Mouse (Mus musculus) forebrain, embryonic 15.5 days (tissue): ENCODE results near the gene Tha1. TPM values are rescaled to one million over a fixed set of nuclear protein-coding genes. Genes with fewer than 3 reads are reported as not detected.

Experiments used
- ATAC-seq: fragments of 200-750 bp; cut with Nextera tagmentation; replicated peaks from 2 replicates; pipeline ENCODE4 v1.8.0; 2017; ENCODE audit warnings: mild to moderate bottlenecking, moderate TSS enrichment, moderate library complexity
- H3K27ac ChIP-seq: fragments of 300-500 bp; sonication (generic); replicated peaks from 2 replicates; pipeline ENCODE4 v1.5.1; 2015; ENCODE audit warnings: mild to moderate bottlenecking, inconsistent platforms
- H3K27me3 ChIP-seq: fragments of 300-500 bp; sonication (generic); 2 replicates; pipeline ENCODE4 v1.6.1; 2015; ENCODE audit warnings: inconsistent platforms
- H3K36me3 ChIP-seq: fragments of 300-500 bp; sonication (generic); 2 replicates; pipeline ENCODE4 v1.6.1; 2015; ENCODE audit warnings: mild to moderate bottlenecking, inconsistent platforms
- H3K4me1 ChIP-seq: fragments of 300-500 bp; sonication (generic); 2 replicates; pipeline ENCODE4 v1.6.1; 2015; ENCODE audit warnings: inconsistent platforms
- H3K4me2 ChIP-seq: fragments of 300-500 bp; sonication (generic); replicated peaks from 2 replicates; pipeline ENCODE4 v1.6.1; 2015; ENCODE audit warnings: mild to moderate bottlenecking, inconsistent platforms
- H3K4me3 ChIP-seq: fragments of 300-500 bp; sonication (generic); 2 replicates; pipeline ENCODE4 v1.5.1; 2015; ENCODE audit warnings: mild to moderate bottlenecking, inconsistent platforms
- H3K9ac ChIP-seq: fragments of 300-500 bp; sonication (generic); replicated peaks from 2 replicates; pipeline ENCODE4 v1.6.1; 2015; ENCODE audit warnings: mild to moderate bottlenecking, inconsistent platforms
- H3K9me3 ChIP-seq: fragments of 300-500 bp; sonication (generic); 2 replicates; pipeline ENCODE4 v1.6.1; 2016; ENCODE audit warnings: inconsistent platforms
- WGBS: fragments of 180-500 bp; shearing (Covaris S2); methylation state at CpG from one replicate; pipeline ENCODE4 v1.1.7; 2015; ENCODE audit warnings: mixed read lengths; 5-methylcytosine and 5-hydroxymethylcytosine counted together
- polyA plus RNA-seq: library from polyadenylated mRNA; unstranded; fragments of >200 nt; fragmentation: Nextera tagmentation; extraction: Ambion mirVana; gene quantifications from 2 replicates; pipeline ENCODE4 v1.2.1, GENCODE M21; 2015

Gene Tha1
- polyA plus RNA-seq, 1 experiment from 2014 or later = 3.6 TPM

DNA sequence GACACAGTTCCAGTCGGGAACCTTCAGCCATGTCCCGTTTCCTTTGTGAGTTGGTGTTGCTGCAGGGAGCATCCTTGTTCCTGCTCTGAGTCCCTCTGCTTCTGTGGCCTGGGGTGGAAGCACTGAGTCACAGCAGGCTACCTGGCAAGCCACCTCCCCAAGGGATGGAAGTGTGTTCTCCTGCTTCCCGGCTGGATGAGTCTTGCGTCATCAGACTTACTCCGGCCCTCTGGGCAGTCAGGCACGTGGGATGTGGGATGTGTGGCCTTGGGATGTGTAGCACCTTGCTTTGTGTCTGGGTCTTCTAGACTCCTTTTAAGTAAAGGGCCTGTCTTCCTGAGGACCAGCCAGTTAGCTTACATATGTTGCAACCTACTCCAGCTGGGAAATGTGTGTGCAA lies 6.4 kb upstream of the Tha1 start:
- WGBS = 76% methylated on average over 6 of the region's 6 CpGs
- Histone ChIP-seq H3K4me3 (no peak overlapping the region), H3K9ac (no peak overlapping the region), H3K9me3 (no peaks in the 10 kb centered on the region), H3K4me2 (no peak overlapping the region), H3K36me3 (no peaks in the 10 kb centered on the region), H3K27ac (no peak overlapping the region), H3K27me3 (0 out of 2 replicates have a peak, but pooled peaks cover 3% of the 10 kb centered on the region), H3K4me1 (peaks cover 21% of the 10 kb centered on the region)
- no peak for ATAC-seq

DNA sequence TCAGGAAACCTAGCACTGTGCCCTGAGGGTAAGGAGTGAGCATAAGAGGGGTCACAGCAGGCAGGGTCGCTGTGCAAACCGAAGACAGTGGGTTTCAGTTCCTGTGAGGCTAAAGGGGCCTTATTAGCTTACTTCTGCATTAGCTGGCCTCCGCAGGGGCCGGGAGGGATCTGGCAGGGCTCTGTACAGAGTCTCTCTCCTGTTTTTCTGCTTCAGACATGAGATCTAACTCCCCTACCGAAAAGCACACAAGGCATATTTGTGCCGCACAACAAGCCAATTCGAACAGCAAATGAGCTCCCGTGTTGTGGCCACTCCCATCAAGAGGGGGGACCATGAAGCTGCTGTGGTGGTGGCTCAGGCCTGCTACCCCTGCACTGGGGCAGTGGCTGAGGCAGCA lies 5.6 kb upstream of the Tha1 start:
- Histone ChIP-seq H3K4me1 (peaks cover 21% of the 10 kb centered on the region), H3K27ac (peak overlapping the region; percentile 42), H3K4me2 (peak overlapping the region; percentile 12; the same call in 1 of the 2 replicates), H3K9me3 (no peaks in the 10 kb centered on the region), H3K36me3 (no peaks in the 10 kb centered on the region), H3K27me3 (0 out of 2 replicates have a peak, but pooled peaks cover 3% of the 10 kb centered on the region), H3K4me3 (no peak overlapping the region), H3K9ac (no peak overlapping the region)
- peak; percentile 44 for ATAC-seq
- 9% methylated on average over 8 of the region's 8 CpGs for WGBS

DNA sequence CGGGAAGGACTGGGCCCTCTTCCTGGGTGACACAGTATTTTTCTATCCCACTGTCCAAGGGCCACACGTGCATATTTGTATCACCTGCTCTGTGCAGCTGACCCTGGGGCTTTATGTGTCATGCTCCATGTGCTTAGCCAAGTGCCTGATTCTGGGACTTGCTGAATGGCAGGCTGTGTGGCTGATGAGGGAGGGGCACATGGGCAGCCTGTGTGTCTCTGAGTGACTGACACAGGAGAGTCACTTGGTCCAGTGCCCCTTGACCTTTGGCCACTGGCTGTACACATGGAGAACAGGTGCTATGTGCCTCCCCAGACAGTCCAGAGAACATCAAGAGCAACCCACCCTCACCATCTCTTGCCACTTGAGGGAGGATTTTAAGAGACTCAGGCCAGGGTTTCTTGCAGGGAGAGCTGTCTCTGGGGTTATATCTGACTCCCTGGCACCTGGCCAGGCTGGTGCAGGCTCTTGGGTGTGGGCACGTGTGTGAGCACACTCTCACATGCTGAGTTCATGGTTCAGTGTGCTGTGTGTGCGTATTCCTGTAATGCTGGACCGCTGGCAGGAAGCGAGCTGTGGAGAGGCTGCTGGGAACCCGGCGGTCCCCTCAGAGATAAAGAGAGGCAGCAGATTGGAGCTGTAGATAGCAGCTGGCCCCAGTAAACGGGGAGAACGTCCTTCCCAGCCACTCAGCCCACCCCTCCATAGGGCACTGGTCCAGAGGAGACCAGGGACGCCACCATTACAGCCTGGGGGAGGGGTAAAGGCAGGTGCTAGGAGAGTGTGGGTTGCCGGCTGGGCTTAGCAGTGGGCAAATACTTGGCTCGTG lies 4.8 kb upstream of the Tha1 start:
- Histone ChIP-seq H3K4me2 (peak overlapping the region; percentile 12), H3K27me3 (0 out of 2 replicates have a peak, but pooled peaks cover 3% of the 10 kb centered on the region), H3K9me3 (no peaks in the 10 kb centered on the region), H3K27ac (peak overlapping the region; percentile 42), H3K9ac (no peak overlapping the region), H3K4me1 (peaks cover 27% of the 10 kb centered on the region), H3K36me3 (no peaks in the 10 kb centered on the region), H3K4me3 (no peak overlapping the region)
- peak; percentile 56 for ATAC-seq
- WGBS = 22% methylated on average over 13 of the region's 13 CpGs

DNA sequence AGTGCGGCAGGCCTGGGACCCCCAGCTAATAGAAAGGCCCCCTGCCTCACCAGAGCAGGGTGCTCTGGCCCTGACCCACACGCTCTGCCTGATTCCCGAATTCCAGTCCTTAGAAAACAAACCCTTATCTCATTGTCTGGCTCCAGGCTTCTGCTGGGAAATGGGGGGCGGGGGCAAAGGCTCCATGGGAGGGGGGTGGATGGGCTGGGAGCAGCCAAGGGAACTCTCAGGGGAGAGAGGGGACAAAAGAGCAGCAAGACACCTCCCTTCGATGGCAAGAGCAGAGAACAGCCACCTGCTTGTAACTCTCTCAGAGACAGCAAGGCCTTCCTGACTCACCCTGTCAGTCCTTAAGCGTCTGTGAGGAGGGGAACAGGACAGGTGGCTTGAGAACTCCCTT lies 2.4 kb upstream of the Tha1 start:
- Histone ChIP-seq H3K9me3 (no peaks in the 10 kb centered on the region), H3K27me3 (no peaks in the 10 kb centered on the region), H3K4me1 (peaks cover 33% of the 10 kb centered on the region), H3K4me2 (no peak overlapping the region), H3K27ac (no peak overlapping the region), H3K36me3 (no peaks in the 10 kb centered on the region), H3K4me3 (no peak overlapping the region), H3K9ac (no peak overlapping the region)
- ATAC-seq = no peak
- 25% methylated on average over 6 of the region's 6 CpGs for WGBS

DNA sequence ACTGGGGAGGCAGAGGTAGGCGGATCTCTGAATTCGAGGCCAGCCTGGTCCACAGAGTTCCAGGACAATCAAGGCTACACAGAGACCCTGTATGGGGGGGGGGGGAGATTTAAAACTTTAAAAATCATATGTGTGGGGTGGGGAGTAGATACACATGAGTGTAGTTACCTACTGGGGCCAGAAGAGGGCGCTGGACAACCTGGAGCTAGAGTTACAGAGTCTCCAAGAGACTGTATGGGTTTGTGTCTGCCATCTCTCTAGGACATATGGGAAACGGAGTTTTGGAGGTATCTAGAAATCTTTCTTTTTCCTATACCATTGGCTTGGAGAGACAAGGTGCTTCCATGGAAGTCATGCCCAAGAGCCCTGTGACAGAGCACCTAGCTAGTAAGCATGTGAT lies 1.1 kb upstream of the Tha1 start:
- no peak overlapping the region for H3K4me2 ChIP-seq
- H3K4me1 ChIP-seq = peaks cover 36% of the 10 kb centered on the region
- H3K9me3 ChIP-seq = no peaks in the 10 kb centered on the region
- H3K4me3 ChIP-seq = no peak overlapping the region
- H3K9ac ChIP-seq = no peak overlapping the region
- no peak for ATAC-seq
- no peak overlapping the region for H3K27ac ChIP-seq
- WGBS = 50% methylated on average over 4 of the region's 4 CpGs
- H3K27me3 ChIP-seq = no peaks in the 10 kb centered on the region
- H3K36me3 ChIP-seq = no peaks in the 10 kb centered on the region

DNA sequence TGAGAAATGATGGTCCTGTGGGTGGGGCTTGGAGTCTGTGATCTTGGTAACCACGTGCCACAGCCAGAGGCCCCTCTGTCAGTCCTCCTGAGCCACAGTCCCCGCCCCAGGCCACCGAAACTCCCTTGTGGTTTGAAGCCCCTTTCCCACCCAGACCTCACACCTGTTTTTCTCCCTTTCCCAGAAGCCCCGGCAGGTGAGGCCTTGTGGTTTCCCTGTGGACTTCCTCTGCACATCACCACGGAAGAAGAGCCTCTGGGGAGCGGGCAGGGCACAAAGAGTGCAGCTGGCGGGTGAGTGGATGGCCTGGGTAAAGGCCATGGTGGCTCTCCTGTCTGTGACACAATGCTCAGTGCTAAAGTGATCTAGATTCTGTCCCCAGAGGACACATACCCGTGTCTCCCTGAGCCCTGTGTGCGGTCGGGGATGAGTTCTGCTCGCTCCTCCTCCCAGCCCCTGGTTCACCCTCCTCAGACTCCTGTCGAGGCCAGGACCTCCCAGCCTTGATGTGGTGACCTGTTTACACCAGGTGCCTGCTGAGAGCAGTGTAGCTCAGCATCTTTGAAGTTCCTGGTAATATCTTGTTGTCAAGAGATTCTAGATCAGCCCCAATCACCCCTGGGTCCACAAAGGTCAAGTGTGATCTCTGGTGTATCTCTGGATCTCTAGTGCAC lies 1.2 kb downstream of the Tha1 start:
- no peak for ATAC-seq
- H3K4me2 ChIP-seq = no peak overlapping the region
- 69% methylated on average over 12 of the region's 12 CpGs for WGBS

DNA sequence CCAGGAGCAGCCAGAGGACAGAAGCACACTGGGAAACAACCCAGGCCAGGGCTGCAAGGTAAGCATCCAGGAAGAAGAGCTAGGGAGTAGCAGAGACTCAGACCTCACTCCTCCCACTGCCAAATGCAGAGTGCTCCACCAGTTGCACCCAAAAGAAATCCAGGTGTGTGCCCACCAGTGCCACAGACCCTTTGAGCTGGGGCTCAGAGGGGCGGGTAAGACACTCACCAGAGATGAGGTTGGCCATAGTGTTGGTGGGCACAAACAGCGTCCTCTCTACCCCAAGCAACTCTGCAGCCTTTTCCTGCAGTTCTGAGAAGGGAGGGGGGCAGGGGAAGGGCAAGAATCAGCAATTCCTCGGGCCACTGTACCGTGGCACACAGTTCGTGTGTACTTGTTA lies 1.9 kb downstream of the Tha1 start:
- Histone ChIP-seq H3K4me2 (no peak overlapping the region), H3K4me3 (no peak overlapping the region), H3K9me3 (no peaks in the 10 kb centered on the region), H3K27ac (no peak overlapping the region), H3K9ac (no peak overlapping the region), H3K4me1 (peaks cover 22% of the 10 kb centered on the region), H3K36me3 (no peaks in the 10 kb centered on the region), H3K27me3 (no peaks in the 10 kb centered on the region)
- ATAC-seq = no peak
- whole genome bisulfite sequencing = 72% methylated on average over 5 of the region's 5 CpGs

More for the DNA sequence above, 1.2 kb downstream of the Tha1 start:
- Histone ChIP-seq H3K27ac (no peak overlapping the region), H3K9me3 (no peaks in the 10 kb centered on the region), H3K27me3 (no peaks in the 10 kb centered on the region), H3K4me3 (no peak overlapping the region), H3K9ac (no peak overlapping the region), H3K4me1 (peaks cover 20% of the 10 kb centered on the region), H3K36me3 (no peaks in the 10 kb centered on the region)

DNA sequence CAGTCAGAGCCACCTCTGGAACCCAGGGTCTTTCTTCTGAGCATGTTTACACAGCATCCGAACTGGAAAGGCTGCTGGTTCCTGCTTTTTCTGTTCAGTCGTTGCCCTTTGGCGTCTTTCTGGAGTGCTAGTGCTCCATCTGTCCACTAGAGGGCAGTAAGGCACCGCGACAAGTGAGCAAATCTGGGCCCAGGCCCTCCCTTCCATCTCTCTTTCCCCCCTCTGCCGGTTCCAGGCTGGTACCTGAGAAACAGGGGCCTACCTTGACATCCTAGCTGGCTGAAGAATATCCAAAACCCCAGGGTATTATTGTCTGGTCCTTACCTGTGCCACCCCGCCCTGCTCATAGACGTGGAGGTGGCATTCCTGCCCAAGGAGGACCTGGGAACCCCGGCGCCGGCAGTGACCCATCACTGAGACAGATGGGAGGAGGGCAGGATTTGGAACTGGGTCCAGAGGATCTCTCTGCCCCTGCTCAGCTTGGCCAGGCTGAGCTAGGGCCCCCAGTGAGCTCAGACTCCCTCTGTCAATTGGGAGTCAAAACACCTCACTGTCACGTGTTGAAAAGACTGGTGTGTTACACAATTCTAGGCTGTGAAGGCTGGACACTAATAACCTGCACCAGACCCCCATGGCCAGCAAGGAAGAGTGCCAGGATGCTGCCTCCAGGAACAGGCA lies 2.5 kb downstream of the Tha1 start:
- peak; percentile 37 for ATAC-seq
- H3K4me2 ChIP-seq = no peak overlapping the region; the same call in 1 of the 2 replicates
- peaks cover 25% of the 10 kb centered on the region for H3K4me1 ChIP-seq
- no peaks in the 10 kb centered on the region for H3K9me3 ChIP-seq
- H3K9ac ChIP-seq = 0 out of 2 replicates have a peak overlapping the region, but pooled peaks have one; percentile 19
- H3K36me3 ChIP-seq = no peaks in the 10 kb centered on the region
- no peak overlapping the region for H3K4me3 ChIP-seq
- H3K27ac ChIP-seq = no peak overlapping the region
- 38% methylated on average over 12 of the region's 12 CpGs for WGBS
- no peaks in the 10 kb centered on the region for H3K27me3 ChIP-seq

DNA sequence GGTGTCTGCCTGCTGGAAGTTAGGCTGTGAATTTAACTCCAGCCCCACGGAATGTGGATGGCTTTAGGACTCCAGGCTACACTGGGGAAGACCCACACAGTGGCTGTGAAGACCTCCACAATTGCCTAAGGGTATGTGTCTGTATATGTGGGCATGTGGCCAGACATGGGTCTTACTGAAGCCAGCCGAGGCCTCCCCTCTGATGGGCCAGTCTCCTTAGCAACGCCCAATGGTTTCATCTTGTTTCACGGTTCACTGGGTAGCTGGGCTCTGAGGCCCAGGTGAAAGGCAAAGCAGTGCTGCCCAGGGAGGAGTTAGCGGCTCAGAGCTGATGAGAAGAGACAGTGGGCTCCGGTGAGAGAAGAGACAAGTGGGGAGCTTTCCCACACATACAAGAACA lies 7.3 kb downstream of the Tha1 start:
- no peaks in the 10 kb centered on the region for H3K36me3 ChIP-seq
- H3K9me3 ChIP-seq = no peaks in the 10 kb centered on the region
- WGBS = 6% methylated on average over 6 of the region's 6 CpGs
- no peak for ATAC-seq
- H3K4me3 ChIP-seq = no peak overlapping the region
- H3K4me2 ChIP-seq = no peak overlapping the region
- peaks cover 12% of the 10 kb centered on the region; the same call in 1 of the 2 replicates for H3K4me1 ChIP-seq
- H3K27ac ChIP-seq = no peak overlapping the region
- H3K9ac ChIP-seq = no peak overlapping the region
- H3K27me3 ChIP-seq = peaks cover 9% of the 10 kb centered on the region; the same call in 1 of the 2 replicates

DNA sequence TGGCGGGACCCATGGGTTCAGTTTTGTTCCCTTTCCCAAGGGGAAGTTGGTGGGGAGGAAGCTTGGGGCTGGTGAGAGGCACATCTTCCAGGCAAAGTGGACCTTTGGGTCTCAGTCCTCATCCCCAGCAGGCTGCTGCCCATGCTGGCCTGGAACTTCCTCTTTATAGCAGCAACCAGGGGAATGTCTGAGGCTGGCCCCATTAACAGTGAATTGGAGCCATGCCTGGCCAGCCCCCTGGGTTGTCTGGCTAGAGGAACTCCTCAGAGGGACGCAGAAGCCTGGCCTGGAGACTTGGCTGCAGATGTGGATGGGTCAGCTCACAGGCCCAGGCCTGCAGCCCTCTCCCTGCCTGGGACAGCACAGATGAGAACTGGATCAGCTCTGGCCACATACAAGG lies 8.5 kb downstream of the Tha1 start:
- no peaks in the 10 kb centered on the region for H3K36me3 ChIP-seq
- no peak overlapping the region for H3K4me2 ChIP-seq
- no peak for ATAC-seq

DNA sequence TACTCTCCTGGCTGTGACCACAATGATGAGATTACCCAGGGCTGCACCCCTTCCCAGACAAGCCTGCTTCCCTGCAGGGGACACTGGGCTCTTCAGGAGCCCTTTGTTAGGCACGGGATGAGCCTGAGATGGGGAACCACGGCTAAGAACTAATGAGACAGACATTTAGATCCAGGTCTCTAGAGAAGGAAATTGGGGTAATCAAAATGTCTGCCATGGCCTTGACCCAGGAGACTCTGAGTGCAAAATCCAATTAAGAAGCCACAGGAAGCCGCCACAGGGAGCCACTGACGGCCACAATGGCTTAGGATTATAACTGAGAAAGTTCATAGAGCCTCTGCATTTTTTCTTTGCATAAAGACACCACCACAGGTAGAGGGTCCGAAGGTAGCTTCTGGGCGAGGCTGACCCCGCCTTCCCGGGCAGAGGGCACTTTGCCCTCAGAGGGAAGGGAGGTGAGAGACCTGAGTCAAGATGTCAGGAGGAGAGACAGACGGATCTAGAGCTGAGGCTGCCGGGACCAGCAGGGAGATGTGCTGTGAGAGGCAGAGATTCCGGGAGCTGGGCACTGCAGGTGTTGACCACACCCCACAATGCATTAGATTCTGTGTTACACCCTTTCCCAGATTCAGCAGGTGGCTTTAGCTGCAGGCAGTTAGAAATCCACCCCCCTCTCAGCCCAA lies 10.0 kb downstream of the Tha1 start:
- ATAC-seq = no peak
- WGBS = 21% methylated on average over 11 of the region's 11 CpGs
- no peak overlapping the region for H3K4me3 ChIP-seq
- no peak overlapping the region for H3K4me2 ChIP-seq
- 0 out of 2 replicates have a peak, but pooled peaks cover 7% of the 10 kb centered on the region for H3K4me1 ChIP-seq
- no peaks in the 10 kb centered on the region for H3K36me3 ChIP-seq
- peaks cover 25% of the 10 kb centered on the region; the same call in 1 of the 2 replicates for H3K27me3 ChIP-seq
- no peak overlapping the region for H3K27ac ChIP-seq
- no peak overlapping the region for H3K9ac ChIP-seq
- no peaks in the 10 kb centered on the region for H3K9me3 ChIP-seq

More for the DNA sequence above, 8.5 kb downstream of the Tha1 start:
- 58% methylated on average over 2 of the region's 2 CpGs for WGBS
- no peak overlapping the region for H3K4me3 ChIP-seq
- H3K27ac ChIP-seq = no peak overlapping the region
- H3K4me1 ChIP-seq = 0 out of 2 replicates have a peak, but pooled peaks cover 7% of the 10 kb centered on the region
- no peaks in the 10 kb centered on the region for H3K9me3 ChIP-seq
- H3K27me3 ChIP-seq = peaks cover 19% of the 10 kb centered on the region; the same call in 1 of the 2 replicates
- H3K9ac ChIP-seq = no peak overlapping the region
